Mouse (Mus musculus) frontal cortex, postnatal 25 days (tissue): ENCODE data around the gene Osbpl10.

Experiments used
- DNase-seq, 2 experiments: peaks; one replicate each; pipeline ENCODE4 v3.0.0; 2022; ENCODE audit warnings: low spot score in 2 of 2

Osbpl10 gene

DNA sequence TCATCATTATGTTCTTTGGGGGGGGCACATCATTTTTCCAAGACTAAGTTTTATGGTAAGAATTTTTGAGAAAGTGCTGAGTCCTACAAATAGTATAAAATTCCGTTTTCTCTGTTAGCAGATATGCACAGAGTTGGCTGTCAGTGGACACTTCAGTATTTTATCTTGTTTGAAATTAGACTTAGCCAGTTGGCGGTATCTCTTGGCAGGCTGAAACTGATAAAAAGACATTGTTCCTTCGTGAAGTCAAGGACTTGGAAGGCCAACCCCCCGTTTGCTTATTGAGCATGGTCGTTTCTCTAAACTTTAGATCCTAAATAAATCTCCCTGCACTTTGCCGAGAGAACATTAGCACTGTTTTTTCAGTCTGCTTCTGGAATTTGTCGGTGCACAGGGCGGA lies 185.3 kb downstream of the Osbpl10 start:
- DNase-seq: no peak

DNA sequence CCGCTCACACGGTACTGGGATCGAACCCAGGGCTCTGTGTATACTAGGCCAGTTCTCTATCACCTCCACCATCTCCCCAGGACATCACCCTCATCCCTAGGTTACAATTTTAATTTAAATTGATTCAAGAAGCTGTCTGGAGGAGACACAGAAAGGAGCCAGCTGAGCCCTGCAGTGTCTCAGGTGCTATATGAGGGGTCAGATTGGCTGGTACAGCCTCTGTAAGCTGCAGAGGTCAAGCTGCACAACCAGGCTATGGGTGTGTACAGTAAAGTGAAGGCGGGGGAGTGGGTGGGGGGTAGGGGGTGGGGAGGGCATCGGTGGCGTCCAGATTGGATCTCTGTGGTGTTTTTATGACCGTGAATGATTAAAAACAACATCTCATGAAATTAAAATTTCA lies 186.0 kb downstream of the Osbpl10 start:
- DNase-seq: no peak

DNA sequence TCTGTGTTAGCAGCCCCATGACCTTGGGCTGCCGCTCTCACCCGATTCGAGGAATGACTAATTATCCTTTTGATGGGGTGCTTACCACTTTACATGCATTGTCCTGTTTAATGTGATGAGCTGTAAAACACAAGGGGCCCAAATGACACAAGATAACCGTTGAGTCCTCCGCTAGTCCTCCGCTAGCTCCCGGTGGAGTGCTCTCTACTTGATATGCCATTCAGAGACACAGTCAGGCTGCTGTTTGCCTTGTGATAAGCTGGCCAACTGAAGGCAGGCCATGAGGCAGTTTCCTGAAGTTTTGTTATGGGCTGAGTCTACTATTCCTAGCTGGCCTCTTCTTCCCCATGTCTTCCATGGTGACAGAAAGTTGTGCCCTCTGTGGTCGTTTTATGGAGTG lies 187.6 kb downstream of the Osbpl10 start:
- DNase-seq: no peak

DNA sequence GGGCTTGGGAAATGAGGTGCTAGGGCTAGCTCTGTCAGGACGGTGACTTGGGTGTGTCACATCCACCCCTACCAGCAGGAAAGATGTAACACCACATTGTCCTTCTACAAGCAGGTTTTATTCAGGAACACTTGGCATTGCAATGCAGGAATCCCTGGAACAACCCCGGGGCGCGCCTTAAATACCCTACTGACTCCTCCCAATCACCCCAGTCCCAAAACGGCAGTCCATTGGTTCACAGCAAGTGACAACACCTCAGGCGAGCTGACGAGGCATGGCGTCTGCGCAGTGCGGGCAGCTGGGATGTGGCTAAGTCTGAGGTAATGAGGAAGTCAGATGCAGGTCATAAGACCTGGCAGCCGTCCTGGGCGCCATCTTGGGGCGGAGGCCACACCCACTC lies 191.2 kb downstream of the Osbpl10 start:
- no peak for DNase-seq

DNA sequence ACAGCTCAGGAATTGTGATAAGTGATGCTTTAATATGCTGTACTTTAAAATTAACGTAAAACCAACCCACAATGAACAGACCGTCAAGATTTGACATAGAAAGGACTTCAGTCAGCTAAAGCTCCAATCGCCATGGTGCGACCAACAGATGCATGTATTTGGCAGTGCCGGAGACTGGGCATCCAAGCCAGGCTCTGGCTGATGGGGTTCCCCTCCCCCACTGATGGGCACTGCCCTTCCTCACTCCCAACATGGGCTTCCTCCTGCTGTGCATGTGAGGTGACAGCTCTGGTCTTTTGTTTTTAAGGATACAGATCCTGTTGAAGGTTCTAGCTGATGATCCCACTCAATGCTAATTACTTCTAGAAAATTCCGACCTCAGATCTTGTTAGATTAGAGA lies 193.7 kb downstream of the Osbpl10 start:
- DNase-seq: no peak

DNA sequence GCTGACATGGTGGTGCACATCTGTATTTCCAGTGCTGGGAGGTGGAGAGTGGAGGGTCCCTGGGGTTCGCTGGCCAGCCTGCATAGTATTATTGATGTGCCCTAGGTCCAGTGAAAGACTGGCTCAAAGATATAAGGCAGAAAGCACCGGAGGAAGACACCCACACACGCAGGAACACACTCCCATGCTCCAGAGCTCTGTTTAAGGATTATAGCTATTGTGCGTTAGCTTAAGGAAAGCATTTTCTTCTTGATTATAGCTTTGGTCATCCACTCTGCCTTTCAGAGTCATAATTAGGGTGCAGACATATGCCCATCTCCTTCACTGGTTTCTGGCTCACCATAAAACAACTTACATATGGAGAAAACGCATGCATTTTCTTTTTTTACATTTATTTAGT lies 200.8 kb downstream of the Osbpl10 start:
- no peak for DNase-seq

DNA sequence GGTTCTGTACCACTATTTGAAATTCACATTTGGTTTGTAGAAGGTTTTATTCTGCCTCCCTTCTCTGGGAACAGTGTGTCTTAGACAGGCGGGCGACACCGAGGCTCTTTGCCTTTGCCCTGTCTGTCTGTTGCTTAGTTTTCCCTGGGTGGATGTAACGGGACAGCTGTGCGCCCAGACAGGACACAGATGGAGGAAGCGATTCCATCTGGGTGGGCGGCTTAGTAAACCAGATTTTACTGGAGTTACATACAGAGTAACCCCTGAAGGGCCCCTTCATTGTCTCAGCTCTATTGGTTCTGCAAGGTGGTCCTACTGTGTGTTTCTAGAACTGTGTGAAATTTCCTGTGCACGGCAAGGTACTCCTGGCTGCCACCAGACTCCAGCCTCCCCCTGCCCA lies 201.6 kb downstream of the Osbpl10 start:
- DNase-seq: no peak

DNA sequence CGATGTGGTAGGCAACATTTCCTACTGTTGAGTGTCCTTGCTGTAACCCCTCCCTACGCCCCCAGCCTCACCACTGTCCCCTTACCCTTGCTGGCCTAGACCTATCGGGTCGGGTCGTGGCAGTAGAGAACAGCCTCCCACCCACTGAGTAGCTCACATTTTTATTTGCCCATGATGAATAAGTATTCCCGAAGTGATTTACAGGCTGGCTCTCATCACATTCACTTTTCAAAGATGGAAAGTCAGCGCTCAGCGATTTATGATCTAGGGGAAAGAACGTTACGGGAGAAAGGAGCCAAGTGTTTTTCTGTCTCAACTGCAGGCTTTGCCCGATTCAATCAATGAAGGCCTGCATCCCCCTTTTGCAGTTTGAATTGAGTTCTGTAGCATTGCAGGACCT lies 208.0 kb downstream of the Osbpl10 start:
- no peak for DNase-seq

DNA sequence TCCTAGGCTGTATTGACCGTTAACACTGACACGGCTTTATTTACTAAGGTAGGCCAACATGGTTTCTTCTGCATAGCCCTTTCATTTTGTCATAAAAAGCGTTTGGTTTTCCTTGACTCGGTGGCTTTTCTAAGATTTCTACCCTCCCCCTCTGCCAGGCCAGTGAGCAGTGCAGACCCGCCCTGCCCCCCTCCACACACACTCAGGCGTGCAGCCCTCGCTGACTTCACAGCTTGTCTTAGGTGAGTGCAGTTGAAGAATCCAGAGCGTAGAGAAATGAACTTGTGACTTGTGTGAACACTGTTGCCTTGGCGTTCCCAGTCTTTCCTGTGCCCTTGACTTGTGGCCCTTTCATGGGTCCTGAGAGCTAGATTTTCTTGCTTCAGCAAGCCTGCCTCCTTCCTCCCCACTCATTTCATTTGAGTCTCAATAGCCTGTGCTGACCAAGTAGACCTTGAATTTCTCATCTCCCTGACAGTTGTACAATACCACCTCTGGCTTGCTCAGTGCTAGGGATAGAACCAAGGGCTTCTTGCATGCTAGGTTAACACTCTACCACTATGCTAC lies 212.1 kb downstream of the Osbpl10 start:
- no peak for DNase-seq

DNA sequence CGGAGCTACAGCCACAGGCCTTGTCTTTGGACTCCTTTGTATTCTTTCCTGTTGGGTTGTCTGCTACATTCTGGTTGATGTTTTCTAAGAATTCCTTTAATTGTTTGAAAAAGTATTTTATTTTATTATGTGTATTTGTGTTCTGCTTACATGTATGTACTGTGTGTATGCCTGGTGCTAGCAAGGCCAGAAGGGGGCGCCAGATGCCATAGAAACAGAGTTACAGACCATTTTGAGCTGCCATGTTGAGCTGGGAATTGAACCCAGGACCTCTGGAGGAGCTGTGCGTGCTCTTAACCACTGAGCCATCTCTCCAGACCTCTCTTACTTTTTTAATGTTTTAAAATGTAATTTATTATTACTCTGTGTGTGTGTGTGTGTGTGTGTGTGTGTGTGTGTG lies 214.5 kb downstream of the Osbpl10 start:
- no peak for DNase-seq

DNA sequence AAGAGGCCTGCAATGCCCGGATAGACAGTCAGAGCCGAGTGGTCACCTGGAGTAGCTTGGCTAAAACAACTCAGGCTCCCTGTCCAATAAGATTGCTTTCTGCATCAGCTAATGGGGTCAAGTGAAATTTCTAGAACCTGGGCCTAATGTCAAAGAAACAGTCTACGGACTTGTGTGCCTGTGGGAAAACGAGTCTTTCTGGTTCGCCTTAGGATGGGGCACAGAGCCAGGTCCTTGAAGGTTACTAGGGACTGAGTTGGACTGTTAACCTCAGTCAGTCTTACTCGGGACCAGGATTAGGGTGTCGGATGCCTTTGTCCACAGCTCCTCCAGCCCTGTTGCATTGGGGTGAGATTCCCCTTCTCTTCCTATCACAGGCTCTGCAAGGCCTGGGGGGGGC lies 218.7 kb downstream of the Osbpl10 start:
- DNase-seq: no peak

DNA sequence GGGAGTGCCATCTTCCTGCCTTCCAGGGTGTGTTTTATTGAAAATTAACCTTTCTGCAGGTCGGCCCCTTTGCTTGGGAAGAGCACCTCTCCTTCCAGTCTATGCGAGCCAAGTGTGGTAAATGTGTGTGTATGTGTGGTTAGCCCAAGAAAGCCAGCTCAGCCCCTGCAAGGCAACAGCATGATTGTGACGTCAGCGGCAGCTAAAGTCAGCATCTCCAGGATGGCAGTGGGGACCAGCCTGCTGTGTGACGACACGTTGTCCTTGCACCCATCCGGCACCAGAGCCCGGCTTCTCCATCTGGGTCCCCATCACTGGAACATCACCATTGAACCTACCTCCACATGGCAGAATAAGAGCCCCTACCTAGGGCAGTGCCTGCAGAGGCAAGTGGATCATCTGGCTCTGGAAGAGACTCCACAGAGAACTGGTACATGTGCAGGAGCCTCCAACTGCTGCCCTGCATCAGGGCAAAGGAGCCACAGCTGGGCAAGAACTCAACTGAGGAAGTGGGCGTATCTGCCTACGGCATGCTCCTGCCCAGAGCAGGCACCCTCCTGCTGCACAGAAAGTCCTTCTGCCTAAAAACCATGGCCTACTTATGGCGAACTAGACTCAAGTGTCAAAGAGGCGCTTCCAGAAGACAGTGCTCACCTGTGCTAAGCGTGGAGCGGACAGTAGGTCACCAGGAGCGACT lies 221.9 kb downstream of the Osbpl10 start:
- DNase-seq: no peak

DNA sequence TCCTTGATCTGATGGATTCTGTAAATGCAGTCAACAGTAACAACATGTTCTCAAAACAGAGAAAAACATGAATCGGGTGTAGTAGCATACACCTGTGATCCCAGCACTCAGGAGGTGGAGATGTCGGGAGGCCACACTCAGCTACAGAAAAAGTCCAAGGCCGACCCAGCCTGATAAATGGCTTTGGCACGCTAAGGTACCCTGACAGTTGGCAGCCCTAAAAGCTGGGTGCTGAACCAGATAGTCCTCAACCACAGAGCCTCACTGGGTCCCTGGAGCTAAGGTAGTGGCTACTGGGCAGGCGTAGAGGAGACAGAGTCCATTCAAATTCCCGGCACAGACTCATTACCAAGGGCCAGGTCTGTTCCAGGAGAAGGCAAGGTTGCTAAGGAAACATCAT lies 222.9 kb downstream of the Osbpl10 start:
- no peak for DNase-seq

DNA sequence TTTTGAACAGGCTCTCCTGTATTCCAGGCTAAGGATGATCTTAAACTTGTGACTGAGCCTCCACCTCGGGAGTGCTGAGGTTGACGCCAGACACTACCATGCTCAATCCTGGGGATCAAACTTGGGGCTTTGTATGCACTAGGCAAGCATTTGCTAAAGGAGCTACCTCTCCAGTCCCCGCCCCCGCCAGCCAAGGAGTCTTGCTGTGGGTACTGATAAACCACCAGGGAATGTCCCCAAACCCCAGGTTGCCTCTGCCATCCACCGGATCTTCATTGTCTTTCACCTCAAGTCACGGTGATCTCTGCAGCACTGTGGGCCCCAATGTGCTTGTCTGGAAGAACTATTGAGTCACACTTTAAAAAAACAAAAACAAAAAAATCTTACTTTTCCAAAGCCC lies 224.8 kb downstream of the Osbpl10 start:
- DNase-seq: no peak

DNA sequence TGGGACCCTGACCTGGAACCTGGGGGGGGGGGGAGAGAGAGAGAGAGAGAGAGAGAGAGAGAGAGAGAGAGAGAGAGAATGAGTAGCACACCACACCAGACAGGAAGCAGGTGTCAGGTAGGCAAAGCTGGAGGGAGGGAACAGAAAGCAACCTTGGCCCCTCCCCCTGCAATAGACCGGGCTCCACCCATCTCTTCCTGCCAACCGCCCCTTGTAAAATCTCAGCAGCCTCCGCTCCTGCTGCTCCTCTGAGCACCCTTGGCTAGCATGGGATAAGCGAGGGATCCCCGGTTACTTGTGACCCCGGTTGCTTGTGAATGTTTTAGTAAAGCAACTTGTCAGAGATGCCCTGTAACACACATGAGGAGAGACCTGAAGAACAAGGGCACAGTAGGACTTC lies 227.1 kb downstream of the Osbpl10 start:
- DNase-seq: no peak

DNA sequence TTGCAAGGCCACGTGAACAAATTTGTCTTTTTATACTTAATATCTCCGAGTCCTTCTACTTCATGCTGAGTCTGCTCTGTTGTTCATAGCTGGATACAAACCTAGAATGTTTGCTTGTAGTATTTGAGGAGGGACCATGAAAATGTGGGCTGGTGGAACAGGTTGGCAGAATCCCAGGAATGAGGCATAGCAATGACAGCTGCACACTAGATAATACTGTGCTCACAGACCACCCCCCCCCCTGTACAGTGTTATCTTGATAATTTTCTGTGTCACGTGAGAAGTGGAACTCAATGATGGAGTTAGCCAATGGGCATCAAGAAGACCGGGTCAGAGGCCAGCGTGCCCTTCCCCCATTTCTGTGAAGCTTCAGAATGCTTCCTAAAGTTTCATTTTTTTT lies 227.8 kb downstream of the Osbpl10 start:
- no peak for DNase-seq

DNA sequence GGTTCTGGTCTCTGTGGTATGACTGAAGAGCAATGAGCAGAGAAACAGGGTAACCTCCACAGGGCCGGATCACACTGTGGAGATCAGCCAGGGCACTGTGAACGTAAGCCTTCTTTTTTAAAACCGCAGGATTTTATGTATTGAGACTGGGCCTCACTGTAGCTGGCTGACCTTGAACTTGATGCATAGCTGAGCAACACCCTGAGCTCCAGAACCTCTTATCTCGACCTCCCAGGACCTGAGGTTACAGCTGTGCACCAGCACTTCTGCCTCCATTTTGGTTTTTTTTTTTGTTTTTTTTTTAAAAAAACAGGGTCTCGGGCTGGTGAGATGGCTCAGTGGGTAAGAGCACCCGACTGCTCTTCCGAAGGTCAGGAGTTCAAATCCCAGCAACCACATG lies 231.4 kb downstream of the Osbpl10 start:
- no peak for DNase-seq

DNA sequence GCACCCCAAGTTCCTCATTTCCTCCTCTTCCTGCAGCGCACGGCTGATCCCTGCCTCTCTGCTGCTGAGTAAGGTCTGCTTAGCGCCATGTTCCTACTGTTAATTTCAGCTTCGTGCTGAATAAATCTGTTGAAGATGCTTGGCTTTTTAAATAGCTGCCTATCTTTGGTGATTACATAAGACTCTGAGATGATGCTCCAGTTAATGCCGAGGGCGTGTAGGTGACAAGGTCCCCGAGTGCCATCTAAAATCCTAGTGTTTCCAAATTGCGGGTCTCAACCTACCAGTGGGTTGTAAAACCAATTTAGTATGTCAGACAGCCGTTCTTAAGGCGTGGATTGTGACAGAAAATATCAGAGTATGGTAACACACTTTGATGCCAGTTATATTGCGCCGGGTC lies 232.2 kb downstream of the Osbpl10 start:
- DNase-seq: no peak

DNA sequence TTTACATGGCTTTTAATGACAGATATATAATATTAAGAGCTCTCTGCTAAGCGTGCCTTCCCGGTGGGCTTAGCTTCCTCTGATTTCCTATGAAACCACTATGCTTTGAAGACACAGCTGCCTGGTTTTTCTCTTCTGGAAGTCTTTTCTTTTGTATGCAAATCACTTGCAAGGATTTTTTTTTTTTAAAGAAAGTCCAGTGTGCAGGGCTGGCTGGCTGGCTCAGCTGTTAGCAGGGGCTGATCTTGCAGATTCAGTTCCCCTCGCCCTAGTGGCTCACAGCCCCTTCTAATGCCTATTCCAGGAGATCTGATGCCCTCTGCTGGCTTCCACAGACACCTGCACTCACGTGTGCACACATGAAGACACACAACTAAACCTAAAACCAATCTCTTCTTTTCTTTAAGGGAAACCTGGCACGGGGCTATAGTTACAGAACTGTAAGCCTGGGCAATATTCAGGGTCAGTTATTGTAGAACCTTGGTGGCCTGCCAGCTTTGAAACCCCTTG lies 235.4 kb downstream of the Osbpl10 start:
- DNase-seq: no peak

DNA sequence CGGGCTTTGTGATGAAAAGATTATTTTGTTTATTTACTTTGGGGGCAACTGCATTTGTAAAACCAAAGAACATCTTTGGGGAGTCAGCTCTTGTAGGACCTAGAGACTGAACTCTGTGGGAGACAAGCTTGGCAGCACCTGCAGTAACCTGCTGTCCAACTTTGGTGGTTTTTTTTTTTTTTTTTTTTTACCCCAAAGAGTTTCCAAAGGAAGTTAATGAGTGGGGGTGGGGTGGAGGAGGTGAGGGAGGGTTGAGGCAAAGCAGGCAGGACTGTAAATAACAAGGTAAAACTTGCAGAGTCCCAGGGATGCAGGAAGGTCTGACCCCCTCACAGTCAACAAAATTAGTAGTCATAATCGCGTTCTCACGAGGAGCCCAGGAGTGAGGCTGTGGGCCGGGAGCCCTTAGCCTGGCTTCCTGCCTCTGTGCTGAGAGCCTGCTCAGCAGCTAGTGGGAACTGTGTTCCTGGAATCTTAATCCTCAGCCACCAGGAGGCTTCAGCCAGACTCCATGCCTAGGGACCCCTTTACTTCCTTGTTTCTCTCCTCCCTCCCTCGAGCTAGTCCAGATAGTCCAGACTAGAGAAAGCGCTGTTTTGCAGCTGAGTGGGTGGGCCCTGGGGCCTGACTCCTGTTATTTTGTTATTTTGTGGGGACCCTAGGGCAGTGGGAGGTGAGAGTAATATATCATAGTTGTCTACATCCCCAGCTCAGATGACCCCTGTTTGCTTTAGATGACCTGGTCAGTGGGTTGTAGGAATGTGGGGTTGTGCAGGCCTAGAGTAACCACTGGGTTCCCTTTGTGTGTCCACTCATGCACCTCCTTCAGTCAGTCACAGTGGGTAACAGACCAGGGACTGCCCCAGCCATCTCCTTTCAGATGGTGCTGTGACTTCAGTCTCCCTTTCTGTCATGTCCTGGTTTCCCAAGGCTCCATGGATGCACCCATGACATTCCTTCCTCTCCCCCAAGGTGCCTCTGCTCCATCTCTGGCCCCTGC lies 236.5 kb downstream of the Osbpl10 start:
- no peak for DNase-seq

DNA sequence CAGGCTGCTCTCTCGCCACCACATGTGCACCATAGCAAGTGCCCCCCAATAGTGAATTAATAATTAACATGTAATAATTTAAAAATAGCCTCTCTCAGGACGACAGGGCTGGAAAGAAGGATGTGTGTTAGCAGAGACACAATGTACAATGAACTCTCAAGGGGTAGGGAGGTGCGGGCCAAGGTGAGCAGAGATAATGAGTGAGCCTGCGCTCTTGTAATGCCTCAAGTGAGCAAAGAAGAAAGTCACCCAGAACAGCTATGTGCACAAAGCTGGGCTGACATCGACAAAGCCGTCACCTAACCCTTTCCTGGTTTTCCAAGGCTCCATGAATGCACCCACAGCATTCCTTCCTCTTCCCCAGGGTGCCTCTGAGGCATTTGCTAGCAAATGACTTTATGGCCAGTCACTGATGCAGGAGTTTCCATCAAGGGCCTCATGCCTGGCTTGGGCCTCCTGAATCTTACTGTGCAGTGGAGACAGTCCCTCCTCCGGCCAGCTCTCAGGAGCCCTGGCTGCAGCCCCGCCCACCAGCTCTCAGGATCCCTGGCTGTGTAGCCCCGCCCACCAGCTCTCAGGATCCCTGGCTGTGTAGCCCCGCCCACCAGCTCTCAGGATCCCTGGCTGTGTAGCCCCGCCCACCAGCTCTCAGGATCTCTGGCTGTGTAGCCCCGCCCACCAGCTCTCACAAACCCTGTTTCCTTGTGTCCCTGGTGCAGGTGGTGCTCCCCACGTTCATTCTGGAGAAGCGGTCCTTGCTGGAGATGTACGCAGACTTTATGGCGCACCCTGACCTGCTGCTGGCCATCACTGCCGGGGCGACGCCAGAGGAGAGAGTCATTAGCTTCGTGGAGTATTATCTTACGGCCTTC lies 237.7 kb downstream of the Osbpl10 start:
- no peak for DNase-seq

DNA sequence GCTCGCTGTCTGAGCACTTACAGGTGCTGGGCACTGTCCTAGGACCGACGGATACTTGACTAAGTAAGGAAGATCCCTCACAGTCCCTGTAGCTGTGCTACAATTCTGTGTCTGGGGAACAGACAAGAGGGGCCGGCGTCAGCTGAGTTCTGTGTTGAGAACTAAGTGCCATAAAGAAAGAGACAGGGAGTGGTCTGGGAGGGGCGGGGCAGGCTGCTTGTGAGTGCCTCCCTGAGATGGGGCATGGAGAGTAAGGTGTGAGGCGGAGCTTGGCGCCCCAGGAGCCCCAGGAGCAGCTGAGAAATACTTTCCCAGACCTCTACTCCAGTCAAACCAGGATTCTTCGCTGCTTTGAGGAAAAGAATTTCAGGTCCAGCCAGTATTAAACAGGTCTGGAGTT lies 239.6 kb downstream of the Osbpl10 start:
- no peak for DNase-seq
